Mouse (Mus musculus) heart, embryonic 15.5 days (tissue): ENCODE measurements at regions not wholly inside any gene's neighbourhood (a gene's known extent, or its start where the extent isn't known, plus 50 kb on each side); places are given as distances from the start of the nearest gene placed in this dataset.

ENCODE experiments used
- ATAC-seq: fragments of 200-750 bp; cut with Nextera tagmentation; replicated peaks from 2 replicates; pipeline ENCODE4 v1.8.0; 2017; ENCODE audit warnings: low read depth, moderate TSS enrichment; ENCODE audit not compliant: insufficient number of reproducible peaks, insufficient read depth, low FRiP score
- H3K27ac ChIP-seq: fragments of 300-500 bp; sonication (generic); 2 replicates; pipeline ENCODE4 v1.5.1; 2015; ENCODE audit warnings: mild to moderate bottlenecking, inconsistent platforms
- H3K27me3 ChIP-seq: fragments of 300-500 bp; sonication (generic); 2 replicates; pipeline ENCODE4 v1.6.1; 2015; ENCODE audit warnings: inconsistent platforms
- H3K36me3 ChIP-seq: fragments of 300-500 bp; sonication (generic); 2 replicates; pipeline ENCODE4 v1.6.1; 2015; ENCODE audit warnings: mild to moderate bottlenecking, inconsistent platforms
- H3K4me1 ChIP-seq: fragments of 300-500 bp; sonication (generic); replicated peaks from 2 replicates; pipeline ENCODE4 v1.6.1; 2015; ENCODE audit warnings: inconsistent platforms
- H3K4me2 ChIP-seq: fragments of 300-500 bp; sonication (generic); 2 replicates; pipeline ENCODE4 v1.6.1; 2015; ENCODE audit warnings: inconsistent platforms, mild to moderate bottlenecking, moderate library complexity
- H3K4me3 ChIP-seq: fragments of 300-500 bp; sonication (generic); 2 replicates; pipeline ENCODE4 v1.5.1; 2015; ENCODE audit warnings: mild to moderate bottlenecking, inconsistent platforms
- H3K9ac ChIP-seq: fragments of 300-500 bp; sonication (generic); 2 replicates; pipeline ENCODE4 v1.6.1; 2015; ENCODE audit warnings: mild to moderate bottlenecking, inconsistent platforms
- H3K9me3 ChIP-seq: fragments of 300-500 bp; sonication (generic); replicated peaks from 2 replicates; pipeline ENCODE4 v1.6.1; 2016; ENCODE audit warnings: inconsistent platforms
- WGBS: fragments of 180-500 bp; shearing (Covaris S2); methylation state at CpG from one replicate; pipeline ENCODE4 v1.1.7; 2015; ENCODE audit warnings: mixed read lengths; 5-methylcytosine and 5-hydroxymethylcytosine counted together

DNA sequence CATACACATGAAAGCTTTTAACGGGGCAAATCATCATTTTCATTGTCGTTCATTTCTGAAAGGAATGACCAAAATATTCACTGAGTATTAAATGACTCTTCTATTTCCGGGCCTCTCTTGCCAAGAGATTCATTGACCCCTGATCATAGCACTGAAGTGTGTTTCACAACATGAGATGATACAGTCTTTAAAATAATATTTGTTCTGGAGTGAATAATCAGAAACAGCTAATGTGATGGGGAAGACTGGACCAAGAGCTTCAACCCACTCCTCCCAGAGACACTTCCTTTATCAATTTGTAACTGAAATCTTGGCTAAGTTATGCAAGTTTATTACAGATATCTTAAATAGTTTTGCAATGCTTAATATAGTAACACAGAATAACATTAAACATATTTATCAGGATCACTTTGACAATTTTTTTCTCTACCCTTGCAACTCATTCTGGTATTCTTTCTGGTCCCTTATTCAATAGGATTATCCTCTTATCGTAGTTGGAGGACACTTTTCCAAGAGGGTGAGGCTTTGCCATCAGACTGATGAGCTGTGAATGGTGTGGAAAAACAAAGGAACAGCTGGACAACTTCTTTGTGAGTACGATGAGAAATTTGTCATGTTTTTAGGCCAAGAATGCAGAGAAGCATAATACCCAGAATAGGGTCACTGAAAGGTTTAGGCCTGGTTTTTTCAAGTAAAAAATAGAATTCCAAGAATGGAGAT, 149.6 kb upstream of the Sema3d start:
- no peak overlapping the region for H3K4me3 ChIP-seq

DNA sequence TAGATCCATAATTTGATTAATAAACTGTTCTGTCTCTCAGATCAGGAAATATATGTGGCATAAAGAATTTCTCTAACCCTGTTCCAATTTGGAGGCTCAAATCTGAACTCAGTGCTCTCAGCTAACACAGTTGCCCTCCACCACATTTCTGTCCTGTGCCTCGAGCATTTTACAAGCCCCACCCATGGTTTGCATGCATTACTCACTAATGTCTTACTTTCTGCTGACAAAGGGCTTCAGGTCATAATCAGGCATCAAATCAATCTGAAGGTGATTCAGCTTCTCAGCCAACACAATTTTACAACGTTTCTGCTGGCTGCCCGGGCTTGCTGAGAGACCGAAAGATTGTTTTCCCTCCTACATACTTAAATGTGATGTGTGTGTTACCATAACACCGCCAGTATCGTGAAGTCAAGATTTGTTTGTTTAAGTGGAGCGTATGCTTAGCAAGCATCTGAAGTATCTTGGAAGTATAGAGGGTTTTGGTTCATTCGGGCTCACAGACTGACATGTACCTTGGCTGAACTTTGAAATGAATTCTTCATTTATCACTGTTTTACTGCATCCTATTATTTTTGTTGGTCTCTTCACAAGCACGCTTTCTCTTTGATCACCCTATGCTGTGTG, 139.9 kb upstream of the Sema3d start:
- 59% methylated on average over 9 of the region's 9 CpGs for WGBS
- Histone ChIP-seq H3K27me3 (no peaks in the 10 kb centered on the region), H3K9ac (no peak overlapping the region), H3K4me2 (no peak overlapping the region), H3K4me3 (no peak overlapping the region), H3K9me3 (no peaks in the 10 kb centered on the region), H3K4me1 (no peaks in the 10 kb centered on the region), H3K36me3 (no peaks in the 10 kb centered on the region), H3K27ac (no peak overlapping the region)
- no peak for ATAC-seq

More for the DNA sequence above, 149.6 kb upstream of the Sema3d start:
- no peaks in the 10 kb centered on the region for H3K27me3 ChIP-seq
- H3K4me2 ChIP-seq, result no peak overlapping the region
- no peaks in the 10 kb centered on the region for H3K36me3 ChIP-seq
- 69% methylated on average over 5 of the region's 5 CpGs for WGBS
- no peaks in the 10 kb centered on the region for H3K9me3 ChIP-seq
- no peak overlapping the region for H3K27ac ChIP-seq
- H3K9ac ChIP-seq, result no peak overlapping the region
- ATAC-seq, result no peak
- no peaks in the 10 kb centered on the region for H3K4me1 ChIP-seq

- 33% methylated on average over 4 of the region's 4 CpGs for WGBS
- no peak overlapping the region for H3K27ac ChIP-seq
- H3K9me3 ChIP-seq, result no peaks in the 10 kb centered on the region
- H3K4me1 ChIP-seq, result no peaks in the 10 kb centered on the region
- peak overlapping the region; percentile 6; the same call in 1 of the 2 replicates for H3K4me3 ChIP-seq
- peak overlapping the region; percentile 48 for H3K4me2 ChIP-seq
- H3K27me3 ChIP-seq, result no peaks in the 10 kb centered on the region
- no peak for ATAC-seq
- H3K36me3 ChIP-seq, result no peaks in the 10 kb centered on the region
- H3K9ac ChIP-seq, result no peak overlapping the region
These were observed 89.5 kb upstream of the Sema3d start for GRCm38 (mm10) chr5:12293685-12294084.

DNA sequence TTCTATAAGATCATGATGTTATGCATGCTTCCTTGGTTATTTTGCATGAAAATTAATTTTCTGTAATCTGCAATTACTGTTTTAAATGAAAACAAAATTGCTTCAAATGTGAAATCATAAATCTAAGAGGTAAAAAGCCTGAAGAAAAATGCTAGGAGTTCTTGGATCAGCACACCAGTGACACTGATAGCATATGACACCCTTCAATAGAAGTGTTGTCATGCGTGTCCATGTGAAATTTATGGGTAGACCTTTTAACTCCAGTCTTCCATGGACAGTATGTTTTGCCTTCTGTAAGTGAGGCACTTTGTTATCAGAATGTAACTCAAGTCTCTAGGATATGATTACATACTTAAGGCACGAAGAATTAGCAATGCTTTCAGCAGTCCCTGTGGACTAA, 85.9 kb upstream of the Sema3d start:
- H3K4me2 ChIP-seq, result no peak overlapping the region
- H3K4me3 ChIP-seq, result no peak overlapping the region
- H3K9me3 ChIP-seq, result no peaks in the 10 kb centered on the region
- no peak for ATAC-seq
- H3K4me1 ChIP-seq, result no peaks in the 10 kb centered on the region
- H3K36me3 ChIP-seq, result no peaks in the 10 kb centered on the region
- H3K27ac ChIP-seq, result no peak overlapping the region
- WGBS, result 52% methylated on average over 2 of the region's 2 CpGs
- H3K27me3 ChIP-seq, result no peaks in the 10 kb centered on the region
- no peak overlapping the region for H3K9ac ChIP-seq

GRCm38 (mm10) chr5:12301833-12302808, 81.1 kb upstream of the Sema3d start:
- no peaks in the 10 kb centered on the region for H3K36me3 ChIP-seq
- H3K9me3 ChIP-seq, result no peaks in the 10 kb centered on the region
- no peak overlapping the region for H3K4me3 ChIP-seq
- ATAC-seq, result no peak
- H3K4me1 ChIP-seq, result no peaks in the 10 kb centered on the region
- no peak overlapping the region for H3K27ac ChIP-seq
- no peak overlapping the region for H3K4me2 ChIP-seq
- H3K9ac ChIP-seq, result no peak overlapping the region
- 41% methylated on average over 4 of the region's 4 CpGs for WGBS
- H3K27me3 ChIP-seq, result no peaks in the 10 kb centered on the region

GRCm38 (mm10) chr5:12309408-12309807, 73.8 kb upstream of the Sema3d start:
- ATAC-seq, result no peak
- no peak overlapping the region for H3K4me3 ChIP-seq
- H3K36me3 ChIP-seq, result no peaks in the 10 kb centered on the region
- no peaks in the 10 kb centered on the region for H3K4me1 ChIP-seq
- no peak overlapping the region for H3K9ac ChIP-seq
- no peaks in the 10 kb centered on the region for H3K27me3 ChIP-seq
- no peak overlapping the region for H3K27ac ChIP-seq
- no peak overlapping the region for H3K4me2 ChIP-seq
- H3K9me3 ChIP-seq, result no peaks in the 10 kb centered on the region

DNA sequence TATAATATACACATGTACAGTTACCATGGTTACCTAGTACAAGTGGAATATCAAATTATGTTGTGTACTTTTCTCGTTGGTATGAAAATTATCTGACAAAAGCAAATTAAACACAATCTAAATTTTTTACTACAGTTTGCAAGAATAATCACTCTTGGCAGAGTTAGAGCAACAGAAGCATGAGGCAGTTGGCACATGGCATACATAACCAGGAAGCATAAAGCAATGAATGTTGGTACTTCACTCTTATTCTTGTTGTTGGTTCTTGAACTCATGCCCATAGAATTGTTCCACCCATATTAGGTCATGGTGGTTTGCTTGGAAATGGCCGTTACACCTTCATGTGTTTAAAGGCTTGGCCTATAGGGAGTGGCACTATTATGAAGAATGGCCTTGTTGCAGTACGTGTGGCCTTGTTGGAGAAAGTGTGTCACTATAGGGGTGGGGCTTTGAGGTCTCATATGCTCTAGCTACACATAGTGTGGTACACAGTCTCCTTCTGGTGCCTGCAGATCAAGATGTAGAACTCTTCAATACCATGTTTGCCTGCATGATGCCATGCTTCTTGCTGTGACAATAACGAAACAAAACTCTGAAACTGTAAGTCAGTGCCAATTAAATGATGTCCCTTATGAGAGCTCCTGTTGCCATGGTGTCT, 50.4 kb upstream of the Sema3d start:
- Histone ChIP-seq H3K4me2 (no peak overlapping the region), H3K9me3 (no peaks in the 10 kb centered on the region), H3K4me3 (no peak overlapping the region), H3K9ac (no peak overlapping the region), H3K4me1 (no peaks in the 10 kb centered on the region), H3K36me3 (no peaks in the 10 kb centered on the region), H3K27ac (no peak overlapping the region), H3K27me3 (no peaks in the 10 kb centered on the region)
- ATAC-seq, result no peak
- WGBS, result 74% methylated on average over 4 of the region's 4 CpGs
